Mouse (Mus musculus): Measurements from ENCODE around the gene Pole4. TPM values are rescaled to one million over a fixed set of nuclear protein-coding genes. Genes with fewer than 3 reads are reported as not detected.
"Not testable (repeated sequence)": the region's sequence is repeated elsewhere in the genome, so short reads cannot be mapped to it uniquely, and the experiment has no call there.

The Pole4 gene
- total RNA-seq, 2 experiments from 2014 or later, result 14.7 to 16.3 TPM

GRCm38 (mm10) chr6:82647940-82648655 is 57.1 kb downstream of the Pole4 start:
- ATAC-seq (replicated peaks; ENCODE audit: low FRiP score, poor library complexity, severe bottlenecking), result no peak

- no peak for ATAC-seq (replicated peaks; ENCODE audit: low FRiP score, poor library complexity, severe bottlenecking)
These were observed 58.2 kb downstream of the Pole4 start for GRCm38 (mm10) chr6:82647001-82647400.

- ATAC-seq (replicated peaks; ENCODE audit: low FRiP score, poor library complexity, severe bottlenecking), result no peak
These were observed 65.1 kb downstream of the Pole4 start for GRCm38 (mm10) chr6:82640046-82640445.

- not testable (repeated sequence) for ATAC-seq (replicated peaks; ENCODE audit: low FRiP score, poor library complexity, severe bottlenecking)
These were observed 79.8 kb downstream of the Pole4 start for GRCm38 (mm10) chr6:82625331-82625730.

GRCm38 (mm10) chr6:82613201-82613600 is 92.0 kb downstream of the Pole4 start:
- ATAC-seq (replicated peaks; ENCODE audit: low FRiP score, poor library complexity, severe bottlenecking), result no peak

- no peak for ATAC-seq (replicated peaks; ENCODE audit: low FRiP score, poor library complexity, severe bottlenecking)
These were observed 94.1 kb downstream of the Pole4 start for GRCm38 (mm10) chr6:82611049-82611448.

GRCm38 (mm10) chr6:82609339-82609926 is 95.7 kb downstream of the Pole4 start:
- no peak for ATAC-seq (replicated peaks; ENCODE audit: low FRiP score, poor library complexity, severe bottlenecking)

GRCm38 (mm10) chr6:82608756-82609155 is 96.4 kb downstream of the Pole4 start:
- ATAC-seq (replicated peaks; ENCODE audit: low FRiP score, poor library complexity, severe bottlenecking), result no peak

- ATAC-seq (replicated peaks; ENCODE audit: low FRiP score, poor library complexity, severe bottlenecking), result no peak
These were observed 100.4 kb downstream of the Pole4 start for GRCm38 (mm10) chr6:82604791-82605190.

- no peak for ATAC-seq (replicated peaks; ENCODE audit: low FRiP score, poor library complexity, severe bottlenecking)
These were observed 101.5 kb downstream of the Pole4 start for GRCm38 (mm10) chr6:82603665-82604064.

GRCm38 (mm10) chr6:82603228-82603627 is 101.9 kb downstream of the Pole4 start:
- ATAC-seq (replicated peaks; ENCODE audit: low FRiP score, poor library complexity, severe bottlenecking), result no peak

GRCm38 (mm10) chr6:82595461-82596090 is 109.6 kb downstream of the Pole4 start:
- ATAC-seq (replicated peaks; ENCODE audit: low FRiP score, poor library complexity, severe bottlenecking), result no peak

GRCm38 (mm10) chr6:82589387-82589786 is 115.8 kb downstream of the Pole4 start:
- no peak for ATAC-seq (replicated peaks; ENCODE audit: low FRiP score, poor library complexity, severe bottlenecking)

GRCm38 (mm10) chr6:82585396-82585795 is 119.8 kb downstream of the Pole4 start:
- ATAC-seq (replicated peaks; ENCODE audit: low FRiP score, poor library complexity, severe bottlenecking), result no peak

- no peak for ATAC-seq (replicated peaks; ENCODE audit: low FRiP score, poor library complexity, severe bottlenecking)
These were observed 129.7 kb downstream of the Pole4 start for GRCm38 (mm10) chr6:82575445-82575844.

Other genes starting within 250 kb of the Pole4 start
- gene Hk2, start 69.1 kb upstream of the Pole4 start, total RNA-seq (2015; ENCODE audit: low replicate concordance), result 7.6 and 10.5 TPM in 2 replicates
- 5.2 and 8.5 TPM in 2 replicates for gene Hk2, start 69.1 kb upstream of the Pole4 start, total RNA-seq (2017; ENCODE audit: low replicate concordance)
- gene Sema4f, start 234.4 kb upstream of the Pole4 start, total RNA-seq (2015; ENCODE audit: low replicate concordance), result not detected in 2 replicates
- gene Sema4f, start 234.4 kb upstream of the Pole4 start, total RNA-seq (2017; ENCODE audit: low replicate concordance), result 0.39 TPM in 1 of 2 replicates, not detected in the other
- gene M1ap, start 241.5 kb upstream of the Pole4 start, total RNA-seq (2015; ENCODE audit: low replicate concordance), result 4.6 and 12.6 TPM in 2 replicates
- 2.6 and 19.8 TPM in 2 replicates for gene M1ap, start 241.5 kb upstream of the Pole4 start, total RNA-seq (2017; ENCODE audit: low replicate concordance)